Mouse (Mus musculus): ENCODE data around the gene Smpd4. TPM values are rescaled to one million over a fixed set of nuclear protein-coding genes. Genes with fewer than 3 reads are reported as not detected.
"Not testable (repeated sequence)": the region's sequence is repeated elsewhere in the genome, so short reads cannot be mapped to it uniquely, and the experiment has no call there.

Gene Smpd4
- polyA plus RNA-seq, 1 experiment from 2014 or later: 22.8 TPM

GRCm38 (mm10) chr16:17605684-17606083 lies 13.5 kb upstream of the Smpd4 start:
- H3K4me3 ChIP-seq (ENCODE audit: low read length): no peak overlapping the region
- no peaks in the 10 kb centered on the region for H3K27me3 ChIP-seq (ENCODE audit: control insufficient read depth, insufficient read depth, low read length)
- no peak for ATAC-seq (replicated peaks; ENCODE audit: extremely low read depth, insufficient read depth, low FRiP score)
- H3K27ac ChIP-seq (ENCODE audit: low read length): no peak overlapping the region
- no peaks in the 10 kb centered on the region for H3K4me1 ChIP-seq (ENCODE audit: control insufficient read depth, insufficient read depth, low read length)
- H3K9ac ChIP-seq (ENCODE audit: low read length): no peak overlapping the region
- no peak overlapping the region for H3K4me2 ChIP-seq (ENCODE audit: low read depth, low read length)
- no peaks in the 10 kb centered on the region for H3K9me3 ChIP-seq (replicated peaks; ENCODE audit: control insufficient read depth, low read length)
- no peaks in the 10 kb centered on the region for H3K36me3 ChIP-seq (ENCODE audit: control insufficient read depth, insufficient read depth)
- 66% methylated on average over 5 of the region's 5 CpGs for WGBS

- Histone ChIP-seq H3K9ac (ENCODE audit: low read length) (no peak overlapping the region), H3K4me3 (ENCODE audit: low read length) (no peak overlapping the region), H3K36me3 (ENCODE audit: control insufficient read depth, insufficient read depth) (no peaks in the 10 kb centered on the region), H3K9me3 (replicated peaks; ENCODE audit: control insufficient read depth, low read length) (no peaks in the 10 kb centered on the region), H3K27me3 (ENCODE audit: control insufficient read depth, insufficient read depth, low read length) (no peaks in the 10 kb centered on the region), H3K27ac (ENCODE audit: low read length) (no peak overlapping the region), H3K4me2 (ENCODE audit: low read depth, low read length) (no peak overlapping the region), H3K4me1 (ENCODE audit: control insufficient read depth, insufficient read depth, low read length) (no peaks in the 10 kb centered on the region)
- WGBS: 70% methylated on average over 4 of the region's 4 CpGs
- no peak for ATAC-seq (replicated peaks; ENCODE audit: extremely low read depth, insufficient read depth, low FRiP score)
Measured at GRCm38 (mm10) chr16:17611383-17611782, 7.8 kb upstream of the Smpd4 start.

- ATAC-seq (replicated peaks; ENCODE audit: extremely low read depth, insufficient read depth, low FRiP score); H3K9me3 ChIP-seq (replicated peaks; ENCODE audit: control insufficient read depth, low read length); H3K4me1 ChIP-seq (ENCODE audit: control insufficient read depth, insufficient read depth, low read length); H3K36me3 ChIP-seq (ENCODE audit: control insufficient read depth, insufficient read depth); H3K27me3 ChIP-seq (ENCODE audit: control insufficient read depth, insufficient read depth, low read length); H3K27ac ChIP-seq (ENCODE audit: low read length); H3K9ac ChIP-seq (ENCODE audit: low read length); H3K4me2 ChIP-seq (ENCODE audit: low read depth, low read length); H3K4me3 ChIP-seq (ENCODE audit: low read length): not testable (repeated sequence)
- 86% methylated on average over 6 of the region's 6 CpGs for WGBS
Measured at GRCm38 (mm10) chr16:17614740-17615139, 4.4 kb upstream of the Smpd4 start.

- Histone ChIP-seq H3K9ac (ENCODE audit: low read length) (no peak overlapping the region), H3K9me3 (replicated peaks; ENCODE audit: control insufficient read depth, low read length) (no peaks in the 10 kb centered on the region), H3K27ac (ENCODE audit: low read length) (no peak overlapping the region), H3K36me3 (ENCODE audit: control insufficient read depth, insufficient read depth) (no peaks in the 10 kb centered on the region), H3K4me3 (ENCODE audit: low read length) (no peak overlapping the region), H3K4me2 (ENCODE audit: low read depth, low read length) (no peak overlapping the region), H3K27me3 (ENCODE audit: control insufficient read depth, insufficient read depth, low read length) (no peaks in the 10 kb centered on the region), H3K4me1 (ENCODE audit: control insufficient read depth, insufficient read depth, low read length) (peaks cover 14% of the 10 kb centered on the region)
- no peak for ATAC-seq (replicated peaks; ENCODE audit: extremely low read depth, insufficient read depth, low FRiP score)
- 76% methylated on average over 5 of the region's 5 CpGs for WGBS
Measured at GRCm38 (mm10) chr16:17616212-17616611, 2.9 kb upstream of the Smpd4 start.

- Histone ChIP-seq H3K4me2 (ENCODE audit: low read depth, low read length) (peak overlapping the region; percentile 22; the same call in 1 of the 2 replicates), H3K9ac (ENCODE audit: low read length) (no peak overlapping the region), H3K4me1 (ENCODE audit: control insufficient read depth, insufficient read depth, low read length) (peaks cover 14% of the 10 kb centered on the region), H3K27ac (ENCODE audit: low read length) (no peak overlapping the region), H3K9me3 (replicated peaks; ENCODE audit: control insufficient read depth, low read length) (no peaks in the 10 kb centered on the region), H3K27me3 (ENCODE audit: control insufficient read depth, insufficient read depth, low read length) (no peaks in the 10 kb centered on the region), H3K36me3 (ENCODE audit: control insufficient read depth, insufficient read depth) (peaks cover 10% of the 10 kb centered on the region), H3K4me3 (ENCODE audit: low read length) (no peak overlapping the region)
- peak; percentile 49; the same call in 1 of the 2 replicates for ATAC-seq (replicated peaks; ENCODE audit: extremely low read depth, insufficient read depth, low FRiP score)
- WGBS: 12% methylated on average over 13 of the region's 13 CpGs
Measured at GRCm38 (mm10) chr16:17617922-17618565, 1.1 kb upstream of the Smpd4 start.

- no peak for ATAC-seq (replicated peaks; ENCODE audit: extremely low read depth, insufficient read depth, low FRiP score)
- Histone ChIP-seq H3K4me1 (ENCODE audit: control insufficient read depth, insufficient read depth, low read length) (peaks cover 14% of the 10 kb centered on the region), H3K4me2 (ENCODE audit: low read depth, low read length) (no peak overlapping the region), H3K9ac (ENCODE audit: low read length) (no peak overlapping the region), H3K27ac (ENCODE audit: low read length) (no peak overlapping the region), H3K27me3 (ENCODE audit: control insufficient read depth, insufficient read depth, low read length) (no peaks in the 10 kb centered on the region), H3K9me3 (replicated peaks; ENCODE audit: control insufficient read depth, low read length) (no peaks in the 10 kb centered on the region), H3K4me3 (ENCODE audit: low read length) (no peak overlapping the region), H3K36me3 (ENCODE audit: control insufficient read depth, insufficient read depth) (peaks cover 27% of the 10 kb centered on the region)
- 88% methylated on average over 1 of the region's 1 CpGs for WGBS
Measured at GRCm38 (mm10) chr16:17621936-17622335, 2.8 kb downstream of the Smpd4 start.

- no peak overlapping the region for H3K4me2 ChIP-seq (ENCODE audit: low read depth, low read length)
- H3K27me3 ChIP-seq (ENCODE audit: control insufficient read depth, insufficient read depth, low read length): no peaks in the 10 kb centered on the region
- no peak overlapping the region for H3K4me3 ChIP-seq (ENCODE audit: low read length)
- H3K9me3 ChIP-seq (replicated peaks; ENCODE audit: control insufficient read depth, low read length): no peaks in the 10 kb centered on the region
- H3K9ac ChIP-seq (ENCODE audit: low read length): no peak overlapping the region
- H3K27ac ChIP-seq (ENCODE audit: low read length): no peak overlapping the region
- no peaks in the 10 kb centered on the region for H3K4me1 ChIP-seq (ENCODE audit: control insufficient read depth, insufficient read depth, low read length)
- WGBS: 63% methylated on average over 8 of the region's 8 CpGs
- H3K36me3 ChIP-seq (ENCODE audit: control insufficient read depth, insufficient read depth): peaks cover 54% of the 10 kb centered on the region
- ATAC-seq (replicated peaks; ENCODE audit: extremely low read depth, insufficient read depth, low FRiP score): no peak
Measured at GRCm38 (mm10) chr16:17625488-17626268, 6.5 kb downstream of the Smpd4 start.

- Histone ChIP-seq H3K4me2 (ENCODE audit: low read depth, low read length) (no peak overlapping the region), H3K36me3 (ENCODE audit: control insufficient read depth, insufficient read depth) (peaks cover 59% of the 10 kb centered on the region), H3K27me3 (ENCODE audit: control insufficient read depth, insufficient read depth, low read length) (no peaks in the 10 kb centered on the region), H3K9ac (ENCODE audit: low read length) (no peak overlapping the region), H3K9me3 (replicated peaks; ENCODE audit: control insufficient read depth, low read length) (no peaks in the 10 kb centered on the region), H3K27ac (ENCODE audit: low read length) (no peak overlapping the region), H3K4me1 (ENCODE audit: control insufficient read depth, insufficient read depth, low read length) (no peaks in the 10 kb centered on the region), H3K4me3 (ENCODE audit: low read length) (no peak overlapping the region)
- 94% methylated on average over 5 of the region's 5 CpGs for WGBS
- no peak for ATAC-seq (replicated peaks; ENCODE audit: extremely low read depth, insufficient read depth, low FRiP score)
Measured at GRCm38 (mm10) chr16:17626269-17626555, 7.1 kb downstream of the Smpd4 start.

- Histone ChIP-seq H3K9ac (ENCODE audit: low read length) (no peak overlapping the region), H3K4me1 (ENCODE audit: control insufficient read depth, insufficient read depth, low read length) (peaks cover 12% of the 10 kb centered on the region), H3K9me3 (replicated peaks; ENCODE audit: control insufficient read depth, low read length) (no peaks in the 10 kb centered on the region), H3K27me3 (ENCODE audit: control insufficient read depth, insufficient read depth, low read length) (no peaks in the 10 kb centered on the region), H3K4me2 (ENCODE audit: low read depth, low read length) (no peak overlapping the region), H3K36me3 (ENCODE audit: control insufficient read depth, insufficient read depth) (peaks cover 40% of the 10 kb centered on the region), H3K4me3 (ENCODE audit: low read length) (no peak overlapping the region), H3K27ac (ENCODE audit: low read length) (no peak overlapping the region)
- no peak for ATAC-seq (replicated peaks; ENCODE audit: extremely low read depth, insufficient read depth, low FRiP score)
- WGBS: 91% methylated on average over 2 of the region's 2 CpGs
Measured at GRCm38 (mm10) chr16:17632580-17632979, 13.4 kb downstream of the Smpd4 start.
